Mouse (Mus musculus) ovary, adult 10 weeks (tissue): ENCODE data around the gene Dsn1. TPM values are rescaled to one million over a fixed set of nuclear protein-coding genes. Genes with fewer than 3 reads are reported as not detected.

ENCODE experiments used
- polyA plus RNA-seq: library from polyadenylated mRNA; stranded (reverse); fragments of 350-450 nt; fragmentation: Illumina TruSeq; extraction: RNeasy Lipid Tissue Mini Kit (QIAGEN cat#74804); gene quantifications from one replicate; pipeline ENCODE4 v1.2.3, GENCODE M21; 2014

Gene Dsn1
- 30.4 TPM for polyA plus RNA-seq

GRCm38 (mm10) chr2:157006511-157007233 lies at the start of gene Dsn1:
Gene Dsn1 (minus strand): TSS chr2:157007154.

DNA sequence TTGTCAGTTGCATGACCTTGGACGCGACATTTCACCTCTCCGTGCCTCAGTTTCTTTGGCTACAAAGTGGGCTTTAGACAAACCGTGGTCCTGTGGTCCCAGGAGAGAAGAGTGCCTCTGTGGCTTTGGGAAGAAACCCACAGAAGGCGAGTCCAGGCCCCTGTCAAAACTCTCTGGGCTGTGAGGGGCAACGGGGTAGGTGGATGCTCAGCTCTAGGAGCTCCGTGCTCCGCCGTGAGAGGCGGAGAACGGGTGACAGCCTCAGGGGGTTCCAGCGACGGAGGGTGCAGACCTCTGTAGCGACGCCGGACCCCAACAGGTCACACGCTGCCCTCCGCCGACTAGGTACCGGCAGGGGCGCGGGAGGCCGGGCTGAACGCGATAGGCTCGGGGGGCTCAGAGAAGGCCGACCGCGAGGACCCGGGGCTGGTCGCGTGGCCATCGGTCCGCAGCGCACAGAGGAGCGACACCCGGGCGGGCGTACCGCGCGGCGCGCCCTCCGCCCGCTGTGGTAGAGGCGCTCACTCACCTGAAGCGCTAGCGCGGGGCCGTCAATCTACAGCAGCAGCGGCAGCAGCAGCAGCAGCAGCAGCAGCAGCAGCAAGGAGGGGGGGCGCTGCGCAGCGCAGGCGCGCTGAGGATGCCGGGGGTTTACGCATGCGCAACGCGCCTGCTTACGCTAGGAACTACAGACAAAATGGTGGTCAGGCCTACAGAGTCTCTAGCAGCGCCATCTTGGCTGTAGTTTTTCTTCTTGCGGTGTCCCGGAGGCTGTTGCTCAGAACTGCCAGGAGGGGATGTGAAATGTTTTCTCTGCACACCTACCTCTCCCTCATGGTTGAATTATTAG lies 15.3 kb downstream of the Dsn1 start, which contains the start of gene Ndrg3:
Gene Ndrg3, minus strand, starts transcription at position 587 of the 850 bp plus-strand sequence.

Other genes with a start within 250 kb of the Dsn1 start
- 19.7 TPM for gene Myl9, start 231.7 kb downstream of the Dsn1 start, polyA plus RNA-seq
- 9.9 TPM for gene Tgif2, start 167.1 kb downstream of the Dsn1 start, polyA plus RNA-seq
- gene 4930518I15Rik, start 149.2 kb downstream of the Dsn1 start, polyA plus RNA-seq = 0.94 TPM
- 113 TPM for gene Rab5if, start 144.0 kb downstream of the Dsn1 start, polyA plus RNA-seq
- 0.63 TPM for gene Sla2, start 120.0 kb downstream of the Dsn1 start, polyA plus RNA-seq
- gene Ndrg3, start 15.1 kb downstream of the Dsn1 start, polyA plus RNA-seq = 45.0 TPM
- 2.0 TPM for gene Soga1, start 72.1 kb upstream of the Dsn1 start, polyA plus RNA-seq
- gene Tldc2, start 79.9 kb upstream of the Dsn1 start, polyA plus RNA-seq = not detected
- 142 TPM for gene Samhd1, start 128.1 kb upstream of the Dsn1 start, polyA plus RNA-seq
- 44.8 TPM for gene Rbl1, start 197.4 kb upstream of the Dsn1 start, polyA plus RNA-seq